Mouse (Mus musculus) embryonic fibroblast, embryonic 13.5 days (primary cell): ENCODE measurements around the gene Spns2. TPM values are rescaled to one million over a fixed set of nuclear protein-coding genes. Genes with fewer than 3 reads are reported as not detected.

Experiments
- H3K27ac ChIP-seq: 2 replicates; pipeline ENCODE4 v1.5.1; 2012; ENCODE audit warnings: low read length, control low read depth, inconsistent platforms; ENCODE audit not compliant: insufficient read depth
- H3K4me1 ChIP-seq: 2 replicates; pipeline ENCODE4 v1.6.1; 2011; ENCODE audit warnings: low read length; ENCODE audit not compliant: control insufficient read depth, insufficient read depth
- H3K4me3 ChIP-seq: 2 replicates; pipeline ENCODE4 v1.5.1; 2011; ENCODE audit warnings: mild to moderate bottlenecking, control low read depth, low read length; ENCODE audit not compliant: insufficient read depth
- CTCF ChIP-seq: IDR thresholded peaks from 2 replicates; pipeline ENCODE4 v1.5.1; 2011; ENCODE audit warnings: mild to moderate bottlenecking, control low read depth, low read length, moderate library complexity, borderline replicate concordance; ENCODE audit not compliant: insufficient read depth
- POLR2A ChIP-seq: IDR thresholded peaks from 2 replicates; pipeline ENCODE4 v1.6.1; 2011; ENCODE audit warnings: low read depth, mild to moderate bottlenecking, control low read depth, low read length, moderate library complexity
- polyA plus RNA-seq: library from polyadenylated mRNA; stranded (reverse); fragments of >200 nt; gene quantifications from 2 replicates; pipeline ENCODE4 v1.2.4, GENCODE M21; 2011; ENCODE audit warnings: low read depth; ENCODE audit not compliant: missing spikeins, insufficient read length

Spns2 gene
- polyA plus RNA-seq, 1 experiment = 1.3 TPM

GRCm38 (mm10) chr11:72407574-72407973 is 82.1 kb downstream of the Spns2 start:
- Histone ChIP-seq H3K27ac (no peak overlapping the region), H3K4me3 (no peak overlapping the region), H3K4me1 (peaks cover 5% of the 10 kb centered on the region; the same call in 1 of the 2 replicates)
- TF ChIP-seq CTCF (no peak), POLR2A (no peak)

GRCm38 (mm10) chr11:72407081-72407480 is 82.6 kb downstream of the Spns2 start:
- TF ChIP-seq CTCF = no peak
- TF ChIP-seq POLR2A = no peak
- Histone ChIP-seq H3K4me1 (peaks cover 5% of the 10 kb centered on the region; the same call in 1 of the 2 replicates), H3K4me3 (no peak overlapping the region), H3K27ac (no peak overlapping the region)

DNA sequence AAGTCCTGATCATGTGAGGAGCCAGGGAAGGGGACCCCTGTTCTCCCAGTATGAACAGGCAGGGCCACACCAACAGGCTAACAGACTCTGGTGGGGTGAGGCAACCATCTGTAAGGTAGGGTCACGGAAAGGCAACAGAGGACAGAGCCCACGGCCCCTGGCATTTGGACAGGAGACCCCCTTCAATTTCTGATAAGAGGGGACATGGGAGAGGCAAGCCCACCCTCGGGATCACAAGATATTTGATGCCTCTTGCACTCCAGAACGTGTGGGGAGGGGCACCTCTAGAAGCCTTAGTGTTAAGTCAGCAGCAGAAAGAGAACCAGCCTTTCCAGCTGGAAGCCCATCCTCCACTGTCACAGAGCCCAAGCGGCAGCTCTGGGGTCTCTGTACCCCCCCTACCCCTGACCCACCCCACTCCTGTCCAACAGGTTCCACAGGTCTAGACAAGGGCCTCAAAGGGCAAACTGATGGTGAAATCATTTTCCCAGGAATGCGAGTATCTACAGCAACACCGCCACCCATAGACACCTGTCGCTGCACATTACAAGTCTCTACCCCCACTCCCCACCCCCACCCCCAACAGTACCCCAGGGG is 83.5 kb downstream of the Spns2 start:
- TF ChIP-seq CTCF (no peak), POLR2A (no peak)
- no peak overlapping the region for H3K4me3 ChIP-seq
- peaks cover 5% of the 10 kb centered on the region; the same call in 1 of the 2 replicates for H3K4me1 ChIP-seq
- no peak overlapping the region for H3K27ac ChIP-seq

- no peak for TF ChIP-seq POLR2A
- TF ChIP-seq CTCF = no peak
- H3K4me1 ChIP-seq = no peaks in the 10 kb centered on the region
- H3K27ac ChIP-seq = no peak overlapping the region
- no peak overlapping the region for H3K4me3 ChIP-seq
These were observed 84.2 kb downstream of the Spns2 start for GRCm38 (mm10) chr11:72405532-72405931.

GRCm38 (mm10) chr11:72402969-72403368 is 86.7 kb downstream of the Spns2 start:
- Histone ChIP-seq H3K27ac (no peak overlapping the region), H3K4me3 (no peak overlapping the region), H3K4me1 (no peaks in the 10 kb centered on the region)
- TF ChIP-seq POLR2A (no peak), CTCF (no peak)

GRCm38 (mm10) chr11:72402017-72402416 is 87.7 kb downstream of the Spns2 start:
- Histone ChIP-seq H3K27ac (no peak overlapping the region), H3K4me1 (no peaks in the 10 kb centered on the region), H3K4me3 (no peak overlapping the region)
- TF ChIP-seq CTCF = no peak
- no peak for TF ChIP-seq POLR2A

Other genes starting within 250 kb of the Spns2 start
- gene Slc13a5, start 222.7 kb downstream of the Spns2 start, polyA plus RNA-seq = 0.74 TPM in 1 of 2 replicates, not detected in the other
- 42.3 and 73.5 TPM in 2 replicates for gene Xaf1, start 188.3 kb downstream of the Spns2 start, polyA plus RNA-seq
- gene Fbxo39, start 175.5 kb downstream of the Spns2 start, polyA plus RNA-seq = not detected in 2 replicates
- gene Tekt1, start 127.5 kb downstream of the Spns2 start, polyA plus RNA-seq = not detected in 2 replicates
- 0.28 TPM in 1 of 2 replicates, not detected in the other for gene Smtnl2, start 78.2 kb downstream of the Spns2 start, polyA plus RNA-seq
- gene Ggt6, start 54.4 kb downstream of the Spns2 start, polyA plus RNA-seq = not detected in 2 replicates
- 124 and 138 TPM in 2 replicates for gene Mybbp1a, start 48.5 kb downstream of the Spns2 start, polyA plus RNA-seq
- not detected in 2 replicates for gene Spns3, start 60.6 kb upstream of the Spns2 start, polyA plus RNA-seq
- 37.4 and 44.0 TPM in 2 replicates for gene Ube2g1, start 117.4 kb upstream of the Spns2 start, polyA plus RNA-seq
- gene Ankfy1, start 200.1 kb upstream of the Spns2 start, polyA plus RNA-seq = 61.5 and 62.2 TPM in 2 replicates